Mouse (Mus musculus) midbrain, embryonic 11.5 days (tissue): ENCODE data around the gene Ildr2. TPM values are rescaled to one million over a fixed set of nuclear protein-coding genes. Genes with fewer than 3 reads are reported as not detected.
A peak's percentile ranks its signal among the peaks of the same experiment; 100 is the strongest.

Experiments used
- ATAC-seq: fragments of 200-750 bp; cut with Nextera tagmentation; 2 replicates; pipeline ENCODE4 v1.8.0; 2017; ENCODE audit warnings: moderate TSS enrichment, moderate library complexity; ENCODE audit not compliant: low FRiP score
- DNase-seq: peaks from one replicate; pipeline ENCODE4 v3.0.0; 2015; ENCODE audit warnings: low spot score; ENCODE audit errors: missing footprints
- H3K27ac ChIP-seq: fragments of 300-500 bp; sonication (generic); 2 replicates; pipeline ENCODE4 v1.5.1; 2014; ENCODE audit warnings: low read depth, low read length
- H3K27me3 ChIP-seq: fragments of 300-500 bp; sonication (generic); 2 replicates; pipeline ENCODE4 v1.6.1; 2014; ENCODE audit warnings: mild to moderate bottlenecking, low read length, moderate library complexity, mixed read lengths; ENCODE audit not compliant: control insufficient read depth, insufficient read depth
- H3K36me3 ChIP-seq: fragments of 300-500 bp; sonication (generic); 2 replicates; pipeline ENCODE4 v1.6.1; 2014; ENCODE audit warnings: mild to moderate bottlenecking, low read length, moderate library complexity, mixed read lengths; ENCODE audit not compliant: control insufficient read depth, insufficient read depth
- H3K4me1 ChIP-seq: fragments of 300-500 bp; sonication (generic); 2 replicates; pipeline ENCODE4 v1.6.1; 2014; ENCODE audit warnings: low read length; ENCODE audit not compliant: control insufficient read depth, insufficient read depth
- H3K4me2 ChIP-seq: fragments of 300-500 bp; sonication (generic); 2 replicates; pipeline ENCODE4 v1.6.1; 2014; ENCODE audit warnings: mild to moderate bottlenecking, moderate library complexity
- H3K4me3 ChIP-seq: fragments of 300-500 bp; sonication (generic); 2 replicates; pipeline ENCODE4 v1.5.1; 2014; ENCODE audit warnings: low read depth, low read length
- H3K9ac ChIP-seq: fragments of 300-500 bp; sonication (generic); 2 replicates; pipeline ENCODE4 v1.6.1; 2014; ENCODE audit warnings: low read length
- H3K9me3 ChIP-seq: fragments of 300-500 bp; sonication (generic); 2 replicates; pipeline ENCODE4 v1.6.1; 2016; ENCODE audit warnings: low read length; ENCODE audit not compliant: control insufficient read depth
- WGBS: fragments of 180-500 bp; shearing (Covaris S2); extraction: QIAGEN DNeasy Blood & Tissue Kit; methylation state at CpG from one replicate; pipeline ENCODE4 v1.1.7; 2014; 5-methylcytosine and 5-hydroxymethylcytosine counted together
- polyA plus RNA-seq: library from polyadenylated mRNA; unstranded; fragments of >200 nt; fragmentation: Nextera tagmentation; extraction: Ambion mirVana; gene quantifications from 2 replicates; pipeline ENCODE4 v1.2.1, GENCODE M21; 2014

Ildr2 gene
- polyA plus RNA-seq, 1 experiment from 2014 or later: 12.8 TPM

DNA sequence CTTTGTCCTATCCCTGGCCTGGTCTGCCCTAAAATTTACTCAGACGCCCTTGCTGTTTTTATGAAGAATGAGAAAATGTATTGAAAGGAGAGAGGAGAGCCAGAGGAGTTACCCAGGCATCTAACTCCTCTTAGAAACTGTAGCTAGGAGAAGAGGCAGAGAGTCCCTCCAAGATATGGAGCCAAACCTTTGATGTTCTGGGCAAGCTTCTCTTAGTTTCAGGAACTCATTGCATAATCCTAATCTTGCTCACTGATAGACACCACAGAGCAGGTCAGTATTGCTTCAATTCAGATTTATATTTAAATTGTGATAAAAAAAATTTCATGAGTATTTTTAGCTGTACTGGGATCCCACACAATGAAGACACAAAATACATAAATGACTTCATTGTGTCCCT is 27.3 kb downstream of the Ildr2 start:
- no peaks in the 10 kb centered on the region for H3K9me3 ChIP-seq
- H3K4me3 ChIP-seq: no peak overlapping the region
- H3K27me3 ChIP-seq: no peaks in the 10 kb centered on the region
- DNase-seq: no peak
- H3K27ac ChIP-seq: peak overlapping the region; percentile 97
- peak overlapping the region; percentile 37 for H3K4me2 ChIP-seq
- peaks cover 86% of the 10 kb centered on the region for H3K4me1 ChIP-seq
- no peak for ATAC-seq
- peak overlapping the region; percentile 45; the same call in 1 of the 2 replicates for H3K9ac ChIP-seq
- H3K36me3 ChIP-seq: no peaks in the 10 kb centered on the region
- WGBS: 19% methylated on average over 1 of the region's 1 CpGs

DNA sequence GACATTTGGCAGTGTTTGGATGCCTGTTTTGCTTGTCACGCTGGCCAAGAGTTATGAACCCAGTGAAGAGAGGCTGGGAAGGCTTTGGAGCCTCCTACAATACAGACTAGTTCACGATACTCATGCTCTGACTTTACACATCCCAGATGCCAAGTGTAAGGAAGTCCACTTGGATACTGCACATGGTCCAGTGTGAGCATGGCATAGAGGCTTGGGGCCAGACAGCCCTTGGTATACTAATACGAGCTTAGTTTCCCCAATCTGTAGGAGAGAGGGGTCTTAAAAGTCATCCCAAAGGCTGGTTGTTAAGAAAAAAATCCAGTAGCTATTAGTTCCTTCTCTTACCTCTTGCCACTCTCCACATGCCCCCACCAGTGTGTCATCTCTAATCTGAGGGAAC is 27.9 kb downstream of the Ildr2 start:
- peak overlapping the region; percentile 97 for H3K27ac ChIP-seq
- DNase-seq (peak; percentile 90), ATAC-seq (no peak)
- peak overlapping the region; percentile 28; the same call in 1 of the 2 replicates for H3K9ac ChIP-seq
- H3K4me3 ChIP-seq: no peak overlapping the region
- H3K9me3 ChIP-seq: no peaks in the 10 kb centered on the region
- peaks cover 92% of the 10 kb centered on the region for H3K4me1 ChIP-seq
- 11% methylated on average over 3 of the region's 3 CpGs for WGBS
- no peaks in the 10 kb centered on the region for H3K36me3 ChIP-seq
- H3K27me3 ChIP-seq: no peaks in the 10 kb centered on the region
- no peak overlapping the region; the same call in 1 of the 2 replicates for H3K4me2 ChIP-seq

DNA sequence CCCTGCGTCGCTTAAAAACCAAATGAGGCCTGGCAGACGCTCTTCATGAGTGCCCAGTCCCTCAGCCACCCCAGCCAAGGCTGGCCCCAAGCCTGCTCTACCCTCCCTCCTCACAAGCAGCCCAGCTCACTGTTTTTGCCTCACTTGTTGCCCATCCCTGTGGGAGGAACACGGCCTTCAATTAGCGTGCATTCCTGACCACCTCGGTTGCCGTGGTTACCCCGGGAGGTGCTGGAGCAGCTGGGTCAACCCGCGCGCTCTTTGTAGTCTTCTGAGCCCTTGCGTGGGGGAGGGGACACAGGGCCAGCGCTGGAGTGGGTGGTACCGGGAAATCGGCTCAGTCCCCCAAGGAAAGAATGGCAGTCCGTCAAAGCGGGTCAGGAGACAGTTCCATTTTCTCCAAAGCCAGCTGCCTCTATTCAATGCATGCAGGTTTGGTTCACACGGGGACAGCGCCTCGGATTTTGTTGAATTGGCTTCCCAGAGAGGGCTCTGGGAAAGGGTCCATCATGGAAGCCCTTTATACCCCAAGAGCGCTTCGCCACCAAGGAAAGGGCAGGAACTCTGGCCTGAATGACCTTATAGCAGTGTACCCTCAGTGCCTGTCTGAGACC is 28.8 kb downstream of the Ildr2 start:
- peaks cover 94% of the 10 kb centered on the region for H3K4me1 ChIP-seq
- WGBS: 2% methylated on average over 22 of the region's 22 CpGs
- H3K9me3 ChIP-seq: no peaks in the 10 kb centered on the region
- H3K27me3 ChIP-seq: no peaks in the 10 kb centered on the region
- H3K27ac ChIP-seq: peak overlapping the region; percentile 97
- peak; percentile 94 for ATAC-seq
- peak; percentile 99 for DNase-seq
- H3K36me3 ChIP-seq: no peaks in the 10 kb centered on the region
- no peak overlapping the region; the same call in 1 of the 2 replicates for H3K4me3 ChIP-seq
- H3K4me2 ChIP-seq: peak overlapping the region; percentile 23
- peak overlapping the region; percentile 28; the same call in 1 of the 2 replicates for H3K9ac ChIP-seq

DNA sequence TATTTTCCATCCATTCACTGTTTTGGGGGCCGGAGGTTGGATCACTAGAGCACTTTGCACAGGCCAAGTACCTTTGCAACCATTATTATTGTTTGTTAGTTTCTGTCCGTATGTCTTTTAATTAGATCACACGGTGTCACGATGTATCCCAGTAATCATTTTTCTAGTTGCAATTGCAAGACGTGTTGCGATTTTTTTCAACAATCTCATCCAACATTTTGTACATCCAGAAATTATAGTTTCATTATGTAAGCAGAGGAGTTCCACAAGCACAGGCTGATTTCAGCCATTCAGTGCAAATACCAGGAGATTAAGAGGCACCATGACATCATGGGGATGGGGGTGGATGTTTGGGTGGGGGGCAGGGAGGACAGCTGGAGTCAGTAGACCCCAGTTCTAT is 29.5 kb downstream of the Ildr2 start:
- Histone ChIP-seq H3K4me2 (peak overlapping the region; percentile 23; the same call in 1 of the 2 replicates), H3K4me3 (no peak overlapping the region), H3K36me3 (no peaks in the 10 kb centered on the region), H3K27me3 (no peaks in the 10 kb centered on the region), H3K4me1 (peaks cover 87% of the 10 kb centered on the region), H3K27ac (peak overlapping the region; percentile 97), H3K9me3 (no peaks in the 10 kb centered on the region), H3K9ac (no peak overlapping the region; the same call in 1 of the 2 replicates)
- peak; percentile 93 for DNase-seq
- no peak for ATAC-seq
- 41% methylated on average over 6 of the region's 6 CpGs for WGBS

DNA sequence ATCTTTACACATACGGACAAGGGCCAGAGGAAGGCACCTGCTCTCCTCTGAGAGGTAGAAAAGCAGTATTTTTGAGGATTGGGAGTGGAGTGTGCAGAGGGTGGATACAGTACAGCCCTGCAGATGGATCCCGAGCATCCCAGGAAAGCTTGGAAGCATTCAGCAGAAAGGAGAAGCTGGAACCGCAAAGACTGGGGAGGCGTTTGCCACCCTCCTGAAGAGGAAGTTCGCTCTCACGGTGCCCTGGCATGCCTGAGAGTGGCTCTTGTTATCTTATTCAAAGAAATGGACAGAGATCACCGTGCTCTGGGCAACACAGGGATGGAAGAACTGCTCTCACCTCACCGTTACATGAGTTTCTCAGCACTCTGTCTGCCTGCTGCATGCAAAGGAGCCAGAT is 30.5 kb downstream of the Ildr2 start:
- 55% methylated on average over 8 of the region's 8 CpGs for WGBS
- Histone ChIP-seq H3K9me3 (no peaks in the 10 kb centered on the region), H3K36me3 (no peaks in the 10 kb centered on the region), H3K27me3 (no peaks in the 10 kb centered on the region), H3K9ac (peak overlapping the region; percentile 11; the same call in 1 of the 2 replicates), H3K4me1 (peaks cover 78% of the 10 kb centered on the region), H3K27ac (peak overlapping the region; percentile 57), H3K4me2 (no peak overlapping the region), H3K4me3 (no peak overlapping the region)
- ATAC-seq: no peak
- no peak for DNase-seq

GRCm38 (mm10) chr1:166286231-166286630 is 32.3 kb downstream of the Ildr2 start:
- no peaks in the 10 kb centered on the region for H3K27me3 ChIP-seq
- peaks cover 60% of the 10 kb centered on the region for H3K4me1 ChIP-seq
- no peaks in the 10 kb centered on the region for H3K36me3 ChIP-seq
- H3K4me2 ChIP-seq: no peak overlapping the region
- H3K9ac ChIP-seq: peak overlapping the region; percentile 14; the same call in 1 of the 2 replicates
- H3K9me3 ChIP-seq: no peaks in the 10 kb centered on the region
- WGBS: 64% methylated on average over 9 of the region's 9 CpGs
- no peak for ATAC-seq
- H3K27ac ChIP-seq: no peak overlapping the region
- no peak for DNase-seq
- no peak overlapping the region for H3K4me3 ChIP-seq

DNA sequence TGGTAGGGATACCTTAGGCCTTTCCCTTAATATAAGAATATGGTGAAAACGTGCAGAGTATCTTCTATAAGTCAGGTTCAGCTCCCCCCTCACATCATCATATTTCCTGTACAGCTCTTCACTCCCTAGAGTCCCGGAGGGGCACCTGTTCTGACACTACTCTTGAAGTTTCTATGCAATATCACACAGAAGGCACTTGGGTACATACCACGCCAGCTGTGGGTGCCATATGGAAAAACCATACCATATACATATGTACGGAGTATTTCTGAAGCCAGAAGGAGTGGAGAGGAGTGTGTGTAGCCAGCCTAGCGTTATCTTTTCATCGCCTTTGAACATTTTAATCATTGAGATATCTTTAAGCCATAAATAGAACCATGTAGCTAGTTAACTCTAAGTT is 36.6 kb downstream of the Ildr2 start:
- no peaks in the 10 kb centered on the region; the same call in 1 of the 2 replicates for H3K36me3 ChIP-seq
- no peak for ATAC-seq

GRCm38 (mm10) chr1:166293086-166293485 is 39.1 kb downstream of the Ildr2 start:
- Histone ChIP-seq H3K36me3 (peaks cover 5% of the 10 kb centered on the region; the same call in 1 of the 2 replicates), H3K4me1 (no peaks in the 10 kb centered on the region), H3K9ac (no peak overlapping the region), H3K4me2 (no peak overlapping the region), H3K9me3 (no peaks in the 10 kb centered on the region), H3K27me3 (no peaks in the 10 kb centered on the region), H3K27ac (no peak overlapping the region), H3K4me3 (no peak overlapping the region)
- no peak for ATAC-seq
- DNase-seq: no peak
- WGBS: 93% methylated on average over 3 of the region's 3 CpGs

More for the DNA sequence above, 36.6 kb downstream of the Ildr2 start:
- Histone ChIP-seq H3K27me3 (no peaks in the 10 kb centered on the region), H3K9me3 (no peaks in the 10 kb centered on the region), H3K9ac (no peak overlapping the region), H3K4me3 (no peak overlapping the region), H3K4me2 (no peak overlapping the region), H3K27ac (no peak overlapping the region), H3K4me1 (peaks cover 18% of the 10 kb centered on the region)
- 93% methylated on average over 6 of the region's 6 CpGs for WGBS
- no peak for DNase-seq

GRCm38 (mm10) chr1:166295548-166295947 is 41.6 kb downstream of the Ildr2 start:
- Histone ChIP-seq H3K27ac (no peak overlapping the region), H3K9ac (no peak overlapping the region), H3K4me1 (0 out of 2 replicates have a peak, but pooled peaks cover 2% of the 10 kb centered on the region), H3K4me3 (no peak overlapping the region), H3K4me2 (no peak overlapping the region), H3K9me3 (no peaks in the 10 kb centered on the region), H3K27me3 (no peaks in the 10 kb centered on the region), H3K36me3 (peaks cover 5% of the 10 kb centered on the region; the same call in 1 of the 2 replicates)
- no peak for DNase-seq
- WGBS: 73% methylated on average over 7 of the region's 7 CpGs
- ATAC-seq: 0 out of 2 replicates have a peak, but pooled peaks have one; percentile 42
